Mouse (Mus musculus): ENCODE measurements around the gene Gm5538.

Gene Gm5538

DNA sequence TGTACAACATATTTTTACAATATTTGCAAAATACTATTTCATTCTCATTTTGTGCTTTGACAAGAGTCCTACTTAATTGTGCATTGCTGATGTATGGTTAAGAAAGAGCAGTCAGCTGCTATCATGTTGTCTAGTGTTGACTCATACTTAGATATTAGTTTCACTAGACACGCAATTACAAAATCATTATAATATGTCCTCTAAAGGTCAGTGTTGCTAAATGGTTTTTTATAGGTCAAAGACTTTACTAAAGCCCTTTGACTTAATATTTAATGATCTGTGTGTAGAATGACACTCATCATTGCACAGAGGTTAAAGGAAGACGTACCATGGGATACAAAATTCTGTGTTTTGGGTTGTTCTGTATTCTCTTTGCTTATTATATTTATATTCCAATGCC lies at the start of gene Gm5538:
Gene Gm5538, plus strand, starts transcription at position 301 of the 400 bp plus-strand sequence.
- no peak for DNase-seq

- no peak for DNase-seq
Measured at GRCm38 (mm10) chr3:59697391-59697790, 32.2 kb upstream of the Gm5538 start.

- no peak for DNase-seq
Measured at GRCm38 (mm10) chr3:59702614-59703110, 26.9 kb upstream of the Gm5538 start.

DNA sequence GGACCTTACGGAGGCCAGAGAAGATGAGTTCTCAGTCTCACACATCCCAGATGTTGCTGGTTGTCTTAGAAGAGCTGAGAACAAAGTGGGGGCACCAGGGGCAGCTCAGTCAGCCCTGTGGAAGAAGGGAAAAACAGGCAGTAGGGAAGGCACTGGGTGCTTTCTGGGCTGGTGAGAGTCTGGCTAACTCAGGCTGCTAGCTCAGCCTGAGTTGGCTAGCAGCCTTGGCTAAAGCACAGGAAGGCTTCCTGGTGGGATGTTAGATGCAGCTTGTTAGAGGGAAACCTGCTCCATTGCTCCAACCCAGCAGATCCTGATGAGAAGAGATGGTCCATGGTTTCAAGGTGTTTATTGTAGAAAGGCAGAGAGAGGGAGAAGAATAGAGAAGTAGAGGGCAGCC lies 10.3 kb downstream of the Gm5538 start:
- DNase-seq, result no peak

GRCm38 (mm10) chr3:59744181-59744580 lies 14.6 kb downstream of the Gm5538 start:
- DNase-seq, result peak; percentile 11
